Mouse (Mus musculus) bone marrow, adult 2 months (tissue): Measurements from ENCODE around the gene Kif24.

ENCODE experiments used
- CTCF ChIP-seq: fragments of 200-500 bp; IDR thresholded peaks from 2 replicates; pipeline ENCODE4 v1.5.1; 2011; ENCODE audit warnings: low read length, control low read depth; ENCODE audit not compliant: control insufficient read depth, insufficient read depth
- POLR2A ChIP-seq: fragments of 200-500 bp; IDR thresholded peaks from 2 replicates; pipeline ENCODE4 v1.6.1; 2011; ENCODE audit warnings: low read depth, mild to moderate bottlenecking, control low read depth, low read length, borderline replicate concordance; ENCODE audit not compliant: control insufficient read depth

DNA sequence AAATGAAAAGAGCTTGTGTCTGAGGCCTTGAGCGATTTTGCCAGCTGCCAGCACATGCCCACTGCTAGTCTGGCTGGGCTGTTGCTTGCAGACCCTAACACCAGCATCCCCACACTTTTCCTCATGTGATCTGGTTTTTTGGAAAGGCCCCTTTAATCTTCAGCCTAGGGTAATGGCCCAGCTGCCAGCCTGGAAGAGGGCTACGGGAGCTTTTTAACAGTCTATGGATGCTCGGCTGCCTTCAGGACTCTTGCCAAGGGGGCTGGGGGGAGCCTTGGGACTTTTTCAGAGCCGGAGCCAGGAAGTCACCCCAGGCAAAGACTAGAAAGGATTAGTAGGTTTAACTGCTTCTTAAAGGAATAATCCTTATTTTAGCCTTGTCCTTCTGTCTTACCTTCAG lies 48.6 kb upstream of the Kif24 start:
- TF ChIP-seq CTCF (no peak), POLR2A (no peak)
